Mouse (Mus musculus): Measurements from ENCODE around the gene Mgat3.

DNA sequence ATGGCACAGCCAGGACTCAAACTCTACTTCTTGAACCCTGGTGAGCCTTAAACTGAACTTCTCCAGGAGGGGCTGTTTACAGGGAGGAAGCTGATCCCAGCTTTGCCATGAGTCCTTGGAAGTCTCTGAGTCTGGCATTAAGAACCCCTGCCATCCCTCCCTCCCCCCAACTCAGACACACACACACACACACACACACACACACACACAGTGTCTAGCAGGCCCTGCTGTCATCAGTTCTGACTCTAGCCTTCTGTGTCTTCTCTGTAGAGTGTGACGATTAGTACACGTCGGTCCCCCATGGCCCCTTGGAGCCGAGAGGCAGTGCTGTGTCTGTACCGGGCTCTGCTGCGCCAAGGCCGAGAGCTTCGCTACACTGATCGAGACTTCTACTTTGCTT is 62.0 kb downstream of the Mgat3 start, which contains the start of gene AC140267.1:
- no peak for TF ChIP-seq EP300 (IDR thresholded peaks at IDR 0.05; ENCODE audit: insufficient read depth, low read depth, low read length)
- no peak for TF ChIP-seq CTCF (IDR thresholded peaks at IDR 0.05)
